Mouse (Mus musculus) 416B (cell line): ENCODE results near the gene Creb1.

Experiments used
- DNase-seq: peaks from one replicate; pipeline ENCODE4 v3.0.0; 2011; ENCODE audit warnings: low read depth

Creb1 gene

GRCm38 (mm10) chr1:64532589-64533470 lies at the start of gene Creb1:
Creb1 (plus strand) TSS chr1:64532645.
- peak; percentile 97 for DNase-seq

- no peak for DNase-seq
Measured at GRCm38 (mm10) chr1:64488521-64489029, 43.9 kb upstream of the Creb1 start.

GRCm38 (mm10) chr1:64496803-64497202 lies 35.6 kb upstream of the Creb1 start:
- no peak for DNase-seq

- no peak for DNase-seq
Measured at GRCm38 (mm10) chr1:64501382-64502140, 30.9 kb upstream of the Creb1 start.

GRCm38 (mm10) chr1:64508479-64509096 lies 23.9 kb upstream of the Creb1 start:
- no peak for DNase-seq

- no peak for DNase-seq
Measured at GRCm38 (mm10) chr1:64509678-64510077, 22.8 kb upstream of the Creb1 start.

GRCm38 (mm10) chr1:64514184-64514583 lies 18.3 kb upstream of the Creb1 start:
- no peak for DNase-seq

- DNase-seq = no peak
Measured at GRCm38 (mm10) chr1:64516593-64516992, 15.9 kb upstream of the Creb1 start.

GRCm38 (mm10) chr1:64518480-64518879 lies 14.0 kb upstream of the Creb1 start:
- DNase-seq = no peak

- no peak for DNase-seq
Measured at GRCm38 (mm10) chr1:64519345-64519744, 13.1 kb upstream of the Creb1 start.

GRCm38 (mm10) chr1:64519901-64520300 lies 12.5 kb upstream of the Creb1 start:
- DNase-seq = no peak

GRCm38 (mm10) chr1:64521734-64522133 lies 10.7 kb upstream of the Creb1 start:
- DNase-seq = no peak

- DNase-seq = no peak
Measured at GRCm38 (mm10) chr1:64522637-64523036, 9.8 kb upstream of the Creb1 start.

- DNase-seq = no peak
Measured at GRCm38 (mm10) chr1:64523117-64523516, 9.3 kb upstream of the Creb1 start.

- DNase-seq = no peak
Measured at GRCm38 (mm10) chr1:64524661-64525060, 7.8 kb upstream of the Creb1 start.

GRCm38 (mm10) chr1:64527626-64528025 lies 4.8 kb upstream of the Creb1 start:
- DNase-seq = peak; percentile 47

GRCm38 (mm10) chr1:64529781-64530315 lies 2.6 kb upstream of the Creb1 start:
- DNase-seq = no peak

- peak; percentile 50 for DNase-seq
Measured at GRCm38 (mm10) chr1:64531548-64531947, 897 bp upstream of the Creb1 start.

GRCm38 (mm10) chr1:64532067-64532523 lies 350 bp upstream of the Creb1 start:
- DNase-seq = peak; percentile 63

- DNase-seq = peak; percentile 61
Measured at GRCm38 (mm10) chr1:64533471-64534443, 1.3 kb downstream of the Creb1 start.

- no peak for DNase-seq
Measured at GRCm38 (mm10) chr1:64538837-64539367, 6.5 kb downstream of the Creb1 start.
